ENCODE assay signal across 8 mouse cellular contexts in genomic region chrX:157597585-157598185, GRCm38 (mm10). TPM values are rescaled to one million over a fixed set of nuclear protein-coding genes. Genes with fewer than 3 reads are reported as not detected.
DNase-seq lines count a peak whose midpoint lies in the region; ATAC-seq lines count a peak whose summit lies in the region.

No protein-coding gene starts in this region.

- H3K4me2 ChIP-seq in hindbrain, embryonic 16.5 days (ENCODE audit: low read length) = peak overlapping the region; percentile 56

- H3K4me3 ChIP-seq in hindbrain, embryonic 16.5 days (ENCODE audit: low read length) = peak overlapping the region; percentile 57

- ATAC-seq in hindbrain, embryonic 16.5 days = peak; percentile 32

- no peaks in the 10 kb centered on the region for H3K27me3 ChIP-seq in hindbrain, embryonic 16.5 days (replicated peaks; ENCODE audit: control insufficient read depth, insufficient read depth, low read length)

- no peaks in the 10 kb centered on the region for H3K36me3 ChIP-seq in hindbrain, embryonic 16.5 days (ENCODE audit: control insufficient read depth, insufficient read depth, low read length)

- peak; percentile 7 for DNase-seq in right cerebral cortex, adult 18-20 months
- no peak for DNase-seq in right cerebral cortex, postnatal 4 days
- peak; percentile 62 for DNase-seq in embryo, embryonic 10.5 days (ENCODE audit: low spot score)
- peak; percentile 32 for DNase-seq in lung, postnatal 36 days
- no peak for DNase-seq in urinary bladder, adult 2 months (ENCODE audit: low spot score)
- no peak for DNase-seq in layer of hippocampus, postnatal 14 days (ENCODE audit: low spot score in 2 of 2)
- no peak for DNase-seq in adrenal gland, postnatal 4 days (ENCODE audit: low spot score in 2 of 2)

- H3K9ac ChIP-seq in hindbrain, embryonic 16.5 days (ENCODE audit: low read depth, low read length) = peak overlapping the region; percentile 70

- H3K4me1 ChIP-seq in hindbrain, embryonic 16.5 days (ENCODE audit: control insufficient read depth, insufficient read depth, low read depth, low read length) = peaks cover 5% of the 10 kb centered on the region; the same call in 1 of the 2 replicates

- H3K9me3 ChIP-seq in hindbrain, embryonic 16.5 days (ENCODE audit: control insufficient read depth, low read length) = no peaks in the 10 kb centered on the region

- peak overlapping the region; percentile 86 for H3K27ac ChIP-seq in hindbrain, embryonic 16.5 days (ENCODE audit: low read depth, low read length)

- 22% methylated on average over 17 of the region's 17 CpGs for WGBS in hindbrain, embryonic 16.5 days

RNA-seq across cellular contexts. Expression of gene Mbtps2, which starts 0.8 kb away (rescaled TPM):
- 25.9 and 30.1 TPM in 2 replicates for polyA plus RNA-seq in hindbrain, embryonic 16.5 days (2015; fragmentation: Nextera tagmentation; extraction: Ambion mirVana)
- 14.5 and 15.8 TPM in 2 replicates for polyA plus RNA-seq in urinary bladder, adult 2 months (2012; rRNA removed)
- 10 to 100 TPM; 33.8 to 34.8 TPM for total RNA-seq in layer of hippocampus, postnatal 14 days (2021)
- 10 to 100 TPM; 29.5 to 35.1 TPM for total RNA-seq in adrenal gland, postnatal 4 days (2021)

RNA-seq across cellular contexts. Expression of gene Yy2, which starts 28.9 kb away (rescaled TPM):
- 1.1 and 1.5 TPM in 2 replicates for polyA plus RNA-seq in hindbrain, embryonic 16.5 days (2015; fragmentation: Nextera tagmentation; extraction: Ambion mirVana)
- polyA plus RNA-seq in urinary bladder, adult 2 months (2012; rRNA removed) = 1.3 and 1.6 TPM in 2 replicates
- not detected for total RNA-seq in layer of hippocampus, postnatal 14 days (2021)
- 1 to 10 TPM; 1.5 to 2.8 TPM for total RNA-seq in adrenal gland, postnatal 4 days (2021)

Comparison
In these comparisons a context has a peak if more than half of its experiments do, and no peak if none do; other contexts are left out.
1. DNase-seq: peak in right cerebral cortex, adult 18-20 months (single experiment), embryo, embryonic 10.5 days (single experiment) and lung, postnatal 36 days (single experiment); none in right cerebral cortex, postnatal 4 days (single experiment), urinary bladder, adult 2 months (single experiment), layer of hippocampus, postnatal 14 days (0 of 2) and adrenal gland, postnatal 4 days (0 of 2).